Mouse (Mus musculus) lung, adult 2 months (tissue): ENCODE results near the gene Sdhc. TPM values are rescaled to one million over a fixed set of nuclear protein-coding genes. Genes with fewer than 3 reads are reported as not detected.

ENCODE experiments used
- DNase-seq: peaks from one replicate; pipeline ENCODE4 v3.0.0; 2022
- H3K4me1 ChIP-seq: fragments of 200-500 bp; 2 replicates; pipeline ENCODE4 v1.6.1; 2011; ENCODE audit warnings: low read length; ENCODE audit not compliant: control insufficient read depth, insufficient read depth
- H3K4me3 ChIP-seq: fragments of 200-500 bp; replicated peaks from 2 replicates; pipeline ENCODE3; 2011; ENCODE audit warnings: low read depth, mild to moderate bottlenecking, control low read depth, low read length; ENCODE audit errors: extremely low read depth
- CTCF ChIP-seq: fragments of 200-500 bp; IDR thresholded peaks from 2 replicates; pipeline ENCODE4 v1.5.1; 2011; ENCODE audit warnings: mild to moderate bottlenecking, low read length, control low read depth; ENCODE audit not compliant: insufficient read depth
- POLR2A ChIP-seq: fragments of 200-500 bp; IDR thresholded peaks from 2 replicates; pipeline ENCODE4 v1.6.1; 2011; ENCODE audit warnings: low read depth, mild to moderate bottlenecking, control low read depth, low read length, borderline replicate concordance; ENCODE audit errors: extremely low read depth
- WGBS: fragments of 180-500 bp; shearing (Covaris S2); methylation state at CpG from one replicate; pipeline ENCODE4 v1.1.7; 2018; 5-methylcytosine and 5-hydroxymethylcytosine counted together
- polyA plus RNA-seq: library from polyadenylated mRNA; depleted of rRNA; stranded (reverse); fragments of >200 nt; gene quantifications from 2 replicates; pipeline ENCODE4 v1.2.3, GENCODE M21; 2012

Sdhc gene
- polyA plus RNA-seq, 1 experiment = 191 TPM

DNA sequence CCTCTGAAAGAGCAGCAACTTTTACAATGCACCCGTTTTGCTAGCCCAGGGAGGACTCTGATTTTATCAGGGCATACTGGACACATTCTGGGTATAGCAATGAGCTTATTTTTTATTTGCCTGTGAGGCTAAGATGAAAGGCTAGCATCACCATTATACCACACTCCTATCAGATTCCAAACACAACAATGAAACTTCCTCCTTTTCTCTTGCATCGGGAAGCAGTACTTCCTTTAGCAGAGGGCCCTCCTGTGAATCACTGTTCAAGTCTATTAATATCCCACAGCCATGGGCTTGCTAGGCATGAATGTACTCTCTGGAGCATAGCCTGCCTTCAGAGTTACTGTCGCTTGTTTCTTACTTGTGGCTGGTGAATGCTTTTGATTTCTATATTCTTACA is 20.7 kb upstream of the Sdhc start:
- WGBS = 25% methylated on average over 3 of the region's 3 CpGs
- no peak for DNase-seq
- no peak overlapping the region for H3K4me3 ChIP-seq
- peaks cover 8% of the 10 kb centered on the region for H3K4me1 ChIP-seq
- TF ChIP-seq POLR2A (no peak), CTCF (no peak)

DNA sequence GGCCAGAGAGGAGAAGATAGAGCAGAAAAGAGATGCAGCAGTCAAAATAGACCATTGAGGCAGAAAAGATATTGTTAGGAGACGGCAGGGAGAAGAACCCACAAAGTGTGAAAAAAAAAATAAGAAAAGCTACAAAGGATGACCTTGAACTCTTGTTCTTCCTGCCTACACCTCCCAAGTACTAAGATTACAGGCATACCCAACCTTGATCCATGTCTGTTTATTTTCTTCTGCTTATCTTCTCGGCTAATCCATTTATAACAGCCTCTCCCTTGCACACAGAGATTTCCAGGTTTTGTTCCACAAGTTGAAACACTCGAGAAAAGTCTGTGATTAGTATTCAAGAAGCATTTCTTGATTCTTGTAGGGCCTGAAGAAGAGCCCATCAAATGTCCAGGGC is 19.5 kb upstream of the Sdhc start:
- Histone ChIP-seq H3K4me3 (no peak overlapping the region), H3K4me1 (peaks cover 8% of the 10 kb centered on the region)
- DNase-seq = no peak
- no peak for TF ChIP-seq CTCF
- no peak for TF ChIP-seq POLR2A
- WGBS = 29% methylated on average over 3 of the region's 3 CpGs

DNA sequence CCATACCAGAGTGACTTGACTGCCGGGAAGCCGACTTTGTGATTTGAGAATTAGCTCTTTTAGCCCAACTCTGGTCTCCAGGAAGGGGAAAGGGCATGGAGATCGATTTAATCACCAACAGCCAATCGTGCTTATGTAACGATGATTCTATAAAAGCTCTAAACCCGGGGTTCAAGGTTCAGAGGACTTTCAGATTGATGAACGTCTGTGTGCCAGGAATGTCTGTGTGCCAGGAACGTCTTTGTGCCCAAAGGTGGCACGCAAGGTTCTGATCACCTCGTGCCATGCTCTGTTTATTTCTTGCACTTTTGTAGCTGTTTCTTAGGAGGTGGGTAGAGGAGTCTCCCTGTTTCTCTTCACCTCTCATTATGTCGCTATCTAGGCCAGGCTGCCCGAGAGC is 18.5 kb upstream of the Sdhc start:
- DNase-seq = no peak
- peaks cover 8% of the 10 kb centered on the region for H3K4me1 ChIP-seq
- 88% methylated on average over 12 of the region's 12 CpGs for WGBS

DNA sequence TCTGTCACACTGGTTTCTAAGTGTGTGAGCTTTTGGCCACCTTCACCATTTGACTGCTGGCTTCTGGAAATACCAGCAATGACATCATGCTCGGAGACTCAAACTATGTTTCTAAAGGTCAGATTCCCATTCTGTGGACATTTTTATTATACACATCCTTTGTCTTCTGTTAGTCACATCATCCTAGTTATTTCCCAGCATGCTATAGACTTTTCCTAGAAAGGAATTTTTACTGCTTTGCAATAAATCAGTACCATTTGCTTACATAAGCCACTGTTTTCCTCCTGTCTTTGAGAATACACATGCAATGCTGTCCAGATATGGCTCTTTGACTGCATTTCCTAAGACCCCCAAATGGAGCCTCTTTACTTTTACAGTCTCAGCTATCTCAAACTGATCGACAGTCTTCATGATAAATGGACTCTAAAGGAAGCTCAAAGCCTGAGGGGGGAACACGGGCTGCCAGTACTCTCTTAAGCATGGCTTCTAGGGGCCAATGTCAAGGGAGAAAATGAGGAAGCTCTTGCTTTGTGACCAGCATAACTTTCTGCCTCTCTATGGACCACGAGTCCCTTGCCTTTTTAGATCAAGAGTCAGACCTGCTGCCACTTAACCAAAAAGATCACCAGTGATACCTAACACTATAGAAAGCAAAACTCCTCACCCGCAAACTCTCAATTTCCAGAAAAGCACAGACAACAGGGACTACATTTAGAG is 15.4 kb upstream of the Sdhc start:
- no peak overlapping the region for H3K4me3 ChIP-seq
- H3K4me1 ChIP-seq = peaks cover 4% of the 10 kb centered on the region; the same call in 1 of the 2 replicates
- TF ChIP-seq CTCF (no peak), POLR2A (no peak)
- DNase-seq = no peak
- 74% methylated on average over 5 of the region's 5 CpGs for WGBS

More for the DNA sequence above, 18.5 kb upstream of the Sdhc start:
- TF ChIP-seq CTCF = no peak
- no peak for TF ChIP-seq POLR2A
- no peak overlapping the region for H3K4me3 ChIP-seq

DNA sequence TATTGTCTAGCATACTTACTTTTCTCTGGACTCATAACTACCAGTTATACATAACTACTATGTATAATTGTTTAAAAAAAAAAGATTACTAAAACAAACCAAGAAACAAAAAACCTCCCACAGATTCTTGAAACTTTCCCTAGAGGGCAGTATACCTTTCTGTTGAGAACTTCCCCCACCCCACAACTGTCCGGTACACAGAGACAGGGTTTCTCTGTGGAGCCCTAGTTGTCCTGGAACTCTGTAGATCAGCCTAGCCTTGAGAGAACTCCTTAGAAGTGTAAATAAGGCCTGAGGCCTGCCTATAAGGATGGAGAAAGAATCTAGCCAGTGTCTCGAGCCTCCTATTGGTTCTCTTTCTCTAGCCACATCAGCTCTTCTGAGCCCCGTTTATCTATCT is 13.9 kb upstream of the Sdhc start:
- H3K4me3 ChIP-seq = no peak overlapping the region
- H3K4me1 ChIP-seq = no peaks in the 10 kb centered on the region
- 41% methylated on average over 3 of the region's 3 CpGs for WGBS
- no peak for DNase-seq
- TF ChIP-seq POLR2A (no peak), CTCF (no peak)

DNA sequence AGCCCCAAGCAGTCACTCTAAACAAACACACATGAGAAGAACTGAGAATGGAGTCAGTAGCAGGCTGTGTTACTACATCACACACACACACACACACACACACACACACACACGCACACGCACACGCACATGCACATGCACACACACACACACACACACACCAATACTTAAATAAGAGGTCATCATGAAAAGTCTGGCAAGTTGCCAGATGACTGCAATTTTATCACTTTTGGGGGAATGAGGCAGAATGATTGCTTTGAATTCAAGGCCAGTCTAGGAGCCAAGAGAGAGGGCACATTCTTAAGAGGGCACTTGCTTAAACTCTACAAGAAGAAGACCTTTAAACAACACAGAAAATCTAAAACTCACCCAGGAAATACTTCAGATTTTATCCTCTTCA is 12.1 kb upstream of the Sdhc start:
- WGBS = 81% methylated on average over 3 of the region's 3 CpGs
- no peak overlapping the region for H3K4me3 ChIP-seq
- TF ChIP-seq CTCF (no peak), POLR2A (no peak)
- no peaks in the 10 kb centered on the region for H3K4me1 ChIP-seq
- DNase-seq = no peak

DNA sequence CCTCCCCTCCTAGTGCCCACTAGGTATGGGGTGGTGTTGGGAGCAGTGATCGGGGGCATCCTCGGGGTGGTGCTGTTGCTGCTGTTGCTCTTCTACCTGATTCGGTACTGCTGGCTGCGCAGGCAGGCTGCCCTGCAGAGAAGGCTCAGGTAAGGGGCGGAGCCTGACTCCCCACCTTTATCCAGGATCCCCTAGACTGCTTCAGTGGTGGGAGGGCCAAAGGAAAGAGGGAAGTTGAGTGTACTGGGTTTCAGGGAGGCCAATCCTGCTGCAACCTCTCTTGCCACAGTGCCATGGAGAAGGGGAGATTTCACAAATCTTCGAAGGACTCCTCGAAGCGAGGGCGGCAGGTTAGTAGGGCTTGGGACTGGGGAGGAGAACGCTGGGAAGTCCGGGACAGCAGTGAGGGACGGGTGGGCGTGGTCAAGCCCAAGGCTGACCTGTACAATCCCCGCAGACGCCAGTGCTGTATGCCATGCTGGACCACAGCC is 9.1 kb upstream of the Sdhc start:
- WGBS = 31% methylated on average over 15 of the region's 15 CpGs
- DNase-seq = peak; percentile 42
- peak; percentile 39; the same call in 1 of the 2 replicates for TF ChIP-seq CTCF
- TF ChIP-seq POLR2A = 0 out of 2 replicates have a peak, but pooled peaks have one; percentile 7
- peak overlapping the region; percentile 48 for H3K4me3 ChIP-seq
- no peaks in the 10 kb centered on the region for H3K4me1 ChIP-seq

DNA sequence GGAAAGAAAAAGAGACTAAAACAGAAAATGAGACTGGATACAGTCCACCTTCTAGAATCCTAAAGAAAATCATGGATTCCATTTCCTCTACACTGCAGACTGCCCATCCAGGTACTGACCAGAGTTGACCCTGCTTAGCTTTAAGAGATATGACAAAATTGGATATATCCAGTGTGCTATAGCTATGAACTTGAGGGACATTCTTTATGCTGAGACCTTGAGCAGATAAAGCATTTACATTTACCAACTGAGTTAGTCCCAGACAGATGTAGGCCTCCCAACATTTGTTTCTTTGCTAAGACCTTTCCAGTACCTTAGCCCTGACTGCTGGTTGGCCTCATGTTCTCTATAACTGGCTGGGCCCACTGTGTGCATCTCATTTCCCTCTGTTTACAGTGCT is 7.6 kb upstream of the Sdhc start:
- DNase-seq = no peak
- TF ChIP-seq POLR2A = no peak
- no peak for TF ChIP-seq CTCF
- Histone ChIP-seq H3K4me1 (no peaks in the 10 kb centered on the region), H3K4me3 (no peak overlapping the region)

DNA sequence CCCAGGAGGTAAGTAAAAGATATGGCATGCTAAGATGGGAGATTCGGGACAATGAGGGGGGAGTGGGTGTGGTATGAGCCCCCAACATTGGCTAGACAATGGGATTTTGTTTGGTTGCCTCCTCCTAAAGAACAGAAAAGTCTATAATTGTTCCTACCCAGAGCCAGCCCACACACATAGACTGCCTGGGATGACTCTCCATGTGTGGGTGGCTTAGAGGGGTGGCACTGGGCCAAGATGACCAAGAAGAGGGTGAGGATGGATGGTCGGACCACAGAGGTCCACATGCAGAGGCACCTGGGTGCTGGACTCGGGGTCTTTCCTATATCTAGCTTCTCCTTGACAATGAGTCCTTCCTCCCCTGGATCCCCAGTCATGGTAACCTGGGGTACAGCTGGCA is 6.2 kb upstream of the Sdhc start:
- TF ChIP-seq POLR2A (no peak), CTCF (no peak)
- 66% methylated on average over 3 of the region's 3 CpGs for WGBS
- Histone ChIP-seq H3K4me3 (no peak overlapping the region), H3K4me1 (no peaks in the 10 kb centered on the region)
- no peak for DNase-seq

DNA sequence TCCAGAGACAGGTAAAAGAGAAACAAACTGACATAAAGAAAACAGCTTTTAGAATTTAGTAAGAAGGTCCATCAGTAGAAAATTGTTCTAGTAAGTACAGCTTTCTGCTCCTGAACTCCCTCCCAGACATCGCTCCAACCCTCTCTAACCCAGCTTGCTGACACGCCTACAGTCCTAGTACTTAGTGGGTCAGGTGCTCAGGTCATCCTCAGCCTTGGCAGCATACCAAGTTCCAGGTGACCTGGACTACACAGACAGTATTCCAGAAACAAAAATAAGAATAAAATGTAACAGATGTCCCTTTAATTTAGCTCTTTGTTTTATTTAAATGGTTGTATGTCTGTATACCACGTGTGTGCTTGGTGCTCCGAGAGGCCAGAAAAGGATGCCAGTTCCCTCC is 1.6 kb upstream of the Sdhc start:
- no peak for TF ChIP-seq POLR2A
- TF ChIP-seq CTCF = no peak
- WGBS = 71% methylated on average over 4 of the region's 4 CpGs
- DNase-seq = no peak
- Histone ChIP-seq H3K4me1 (peaks cover 3% of the 10 kb centered on the region), H3K4me3 (no peak overlapping the region)
